Mouse (Mus musculus) midbrain, embryonic 12.5 days (tissue): ENCODE measurements around the gene Dlk1. TPM values are rescaled to one million over a fixed set of nuclear protein-coding genes. Genes with fewer than 3 reads are reported as not detected.

Source experiments
- ATAC-seq: fragments of 200-750 bp; cut with Nextera tagmentation; 2 replicates; pipeline ENCODE4 v1.8.0; 2017; ENCODE audit warnings: low read depth, moderate TSS enrichment, moderate library complexity; ENCODE audit not compliant: low FRiP score
- H3K27ac ChIP-seq: fragments of 300-500 bp; sonication (generic); replicated peaks from 2 replicates; pipeline ENCODE4 v1.5.1; 2016; ENCODE audit warnings: mild to moderate bottlenecking
- H3K27me3 ChIP-seq: fragments of 300-500 bp; sonication (generic); 2 replicates; pipeline ENCODE4 v1.6.1; 2016; ENCODE audit warnings: mild to moderate bottlenecking
- H3K36me3 ChIP-seq: fragments of 300-500 bp; sonication (generic); 2 replicates; pipeline ENCODE4 v1.6.1; 2016
- H3K4me1 ChIP-seq: fragments of 300-500 bp; sonication (generic); 2 replicates; pipeline ENCODE4 v1.6.1; 2016
- H3K4me2 ChIP-seq: fragments of 300-500 bp; sonication (generic); replicated peaks from 2 replicates; pipeline ENCODE4 v1.6.1; 2016; ENCODE audit warnings: mild to moderate bottlenecking, moderate library complexity
- H3K4me3 ChIP-seq: fragments of 300-500 bp; sonication (generic); 2 replicates; pipeline ENCODE4 v1.5.1; 2016; ENCODE audit warnings: mild to moderate bottlenecking
- H3K9ac ChIP-seq: fragments of 300-500 bp; sonication (generic); replicated peaks from 2 replicates; pipeline ENCODE4 v1.6.1; 2016; ENCODE audit warnings: mild to moderate bottlenecking, moderate library complexity
- H3K9me3 ChIP-seq: fragments of 300-500 bp; sonication (generic); 2 replicates; pipeline ENCODE4 v1.6.1; 2016; ENCODE audit warnings: mild to moderate bottlenecking
- WGBS: fragments of 180-500 bp; shearing (Covaris S2); methylation state at CpG from one replicate; pipeline ENCODE4 v1.1.7; 2016; 5-methylcytosine and 5-hydroxymethylcytosine counted together
- polyA plus RNA-seq: library from polyadenylated mRNA; unstranded; fragments of >200 nt; fragmentation: Nextera tagmentation; extraction: Ambion mirVana; gene quantifications from 2 replicates; pipeline ENCODE4 v1.2.1, GENCODE M21; 2016

Dlk1 gene
- polyA plus RNA-seq, 1 experiment from 2014 or later = 87.5 TPM

DNA sequence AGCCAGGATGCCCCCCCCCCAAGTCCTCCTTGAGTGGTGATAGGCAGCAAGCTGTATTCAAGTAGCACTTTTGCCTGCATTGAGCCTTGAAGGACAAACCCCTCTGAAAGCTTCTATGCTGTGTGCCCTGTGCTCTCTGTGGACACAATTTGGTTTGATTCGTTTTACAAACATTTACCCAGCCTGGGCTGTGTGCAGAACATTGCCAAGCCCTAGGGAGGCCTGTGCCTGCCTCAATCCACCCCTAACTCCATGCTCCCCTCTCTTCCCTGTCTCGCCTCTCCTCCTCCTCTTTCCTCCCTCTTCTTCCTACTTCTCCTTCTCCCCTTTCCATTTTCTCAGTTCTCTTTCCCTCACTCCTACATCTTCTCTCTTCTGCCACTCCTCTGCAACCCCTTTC is 29.5 kb upstream of the Dlk1 start:
- Histone ChIP-seq H3K4me2 (no peak overlapping the region), H3K4me1 (peaks cover 11% of the 10 kb centered on the region), H3K4me3 (no peak overlapping the region), H3K9me3 (no peaks in the 10 kb centered on the region), H3K27ac (no peak overlapping the region), H3K9ac (no peak overlapping the region), H3K36me3 (no peaks in the 10 kb centered on the region), H3K27me3 (peaks cover 43% of the 10 kb centered on the region)
- WGBS = 33% methylated on average over 2 of the region's 2 CpGs
- no peak for ATAC-seq

DNA sequence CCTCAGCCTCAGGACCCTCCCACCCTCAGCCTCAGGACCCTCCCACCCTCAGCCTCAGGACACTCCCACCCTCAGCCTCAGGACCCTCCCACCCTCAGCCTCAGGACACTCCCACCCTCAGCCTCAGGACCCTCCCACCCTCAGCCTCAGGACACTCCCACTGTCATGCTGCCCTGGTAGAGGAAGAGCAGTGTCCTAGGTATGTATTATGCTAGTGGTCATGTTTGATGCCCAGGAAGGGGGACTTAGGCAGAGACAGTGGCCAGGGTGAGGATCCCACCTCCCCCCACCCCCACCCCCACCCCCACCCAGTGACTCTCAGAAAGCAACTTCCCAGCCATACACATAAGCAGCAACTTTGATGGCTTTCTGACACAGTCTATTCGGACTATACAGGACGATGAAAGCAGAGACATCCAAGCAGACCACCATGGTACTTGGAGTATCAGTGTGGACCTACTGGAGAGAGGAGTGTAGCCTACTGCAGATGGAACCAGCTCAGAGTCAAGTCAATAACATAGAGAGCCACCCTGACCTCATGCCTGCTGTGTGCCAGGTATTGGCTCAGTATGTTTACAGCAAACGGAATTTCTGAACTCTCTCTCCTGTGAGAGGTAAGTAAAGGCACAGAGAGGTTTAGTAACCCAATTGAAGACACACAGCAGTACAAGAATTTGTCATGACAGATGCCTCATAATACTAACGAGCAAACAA is 28.8 kb upstream of the Dlk1 start:
- Histone ChIP-seq H3K27ac (no peak overlapping the region), H3K36me3 (no peaks in the 10 kb centered on the region), H3K4me2 (no peak overlapping the region), H3K9ac (no peak overlapping the region), H3K4me1 (peaks cover 9% of the 10 kb centered on the region), H3K9me3 (no peaks in the 10 kb centered on the region), H3K27me3 (peaks cover 46% of the 10 kb centered on the region), H3K4me3 (no peak overlapping the region)
- 72% methylated on average over 4 of the region's 4 CpGs for WGBS
- no peak for ATAC-seq

DNA sequence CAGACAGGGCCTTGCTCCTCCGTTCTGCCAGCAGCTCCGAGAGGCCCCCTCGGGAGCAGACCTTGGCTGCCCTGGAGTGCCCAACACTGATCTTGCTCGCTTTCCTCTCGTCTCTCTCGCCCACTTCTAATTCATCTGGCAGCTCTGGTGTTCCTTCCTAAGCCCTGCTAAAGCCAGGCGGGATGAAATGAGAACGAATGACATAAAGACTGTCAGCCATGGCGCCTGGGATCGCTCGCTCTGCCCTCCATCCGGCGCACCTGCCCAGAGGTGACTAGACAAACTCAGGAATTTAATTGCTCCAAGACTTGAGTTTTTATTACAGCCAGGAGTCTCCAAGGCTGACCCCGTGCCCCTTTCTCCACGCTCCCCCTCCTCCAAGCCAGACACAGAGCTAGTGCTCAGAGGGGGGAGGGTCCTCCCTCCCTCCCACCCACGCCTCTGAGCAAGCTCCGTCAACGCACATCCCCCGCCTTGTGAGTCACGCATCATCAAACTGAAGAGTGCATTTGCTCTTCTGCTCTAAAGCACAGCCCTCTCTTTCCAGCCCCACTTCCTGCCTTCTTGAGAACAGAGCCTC is 27.8 kb upstream of the Dlk1 start:
- H3K36me3 ChIP-seq = no peaks in the 10 kb centered on the region
- peaks cover 9% of the 10 kb centered on the region for H3K4me1 ChIP-seq
- no peaks in the 10 kb centered on the region for H3K9me3 ChIP-seq
- H3K27me3 ChIP-seq = peaks cover 46% of the 10 kb centered on the region
- ATAC-seq = no peak
- H3K9ac ChIP-seq = no peak overlapping the region; the same call in 1 of the 2 replicates
- WGBS = 19% methylated on average over 20 of the region's 20 CpGs
- peak overlapping the region; percentile 19; the same call in 1 of the 2 replicates for H3K4me2 ChIP-seq
- H3K27ac ChIP-seq = no peak overlapping the region
- no peak overlapping the region for H3K4me3 ChIP-seq

DNA sequence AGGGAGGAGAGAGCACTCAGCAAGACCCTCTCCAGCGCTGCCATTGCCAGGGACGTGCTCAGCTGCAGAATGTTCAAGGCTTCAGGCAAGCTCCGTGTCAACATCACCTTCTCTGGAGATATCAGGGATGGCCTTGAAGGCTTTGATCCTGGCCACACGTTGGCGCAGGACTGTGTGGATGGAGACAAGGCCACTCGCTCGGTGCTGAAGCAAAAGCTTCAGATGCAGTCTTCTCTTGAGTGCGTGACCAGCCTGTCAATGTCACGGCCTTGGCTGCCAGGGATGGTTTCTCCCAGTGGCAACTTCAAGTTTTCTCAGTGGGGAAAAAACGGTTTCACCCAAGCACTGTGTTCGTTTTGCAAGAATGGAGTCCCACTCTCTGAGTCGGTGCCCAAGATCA is 26.6 kb upstream of the Dlk1 start:
- Histone ChIP-seq H3K4me1 (peaks cover 9% of the 10 kb centered on the region), H3K9me3 (no peaks in the 10 kb centered on the region), H3K36me3 (no peaks in the 10 kb centered on the region), H3K4me3 (no peak overlapping the region), H3K27ac (no peak overlapping the region), H3K4me2 (no peak overlapping the region), H3K27me3 (peaks cover 43% of the 10 kb centered on the region), H3K9ac (no peak overlapping the region)
- WGBS = 86% methylated on average over 12 of the region's 12 CpGs
- no peak for ATAC-seq

DNA sequence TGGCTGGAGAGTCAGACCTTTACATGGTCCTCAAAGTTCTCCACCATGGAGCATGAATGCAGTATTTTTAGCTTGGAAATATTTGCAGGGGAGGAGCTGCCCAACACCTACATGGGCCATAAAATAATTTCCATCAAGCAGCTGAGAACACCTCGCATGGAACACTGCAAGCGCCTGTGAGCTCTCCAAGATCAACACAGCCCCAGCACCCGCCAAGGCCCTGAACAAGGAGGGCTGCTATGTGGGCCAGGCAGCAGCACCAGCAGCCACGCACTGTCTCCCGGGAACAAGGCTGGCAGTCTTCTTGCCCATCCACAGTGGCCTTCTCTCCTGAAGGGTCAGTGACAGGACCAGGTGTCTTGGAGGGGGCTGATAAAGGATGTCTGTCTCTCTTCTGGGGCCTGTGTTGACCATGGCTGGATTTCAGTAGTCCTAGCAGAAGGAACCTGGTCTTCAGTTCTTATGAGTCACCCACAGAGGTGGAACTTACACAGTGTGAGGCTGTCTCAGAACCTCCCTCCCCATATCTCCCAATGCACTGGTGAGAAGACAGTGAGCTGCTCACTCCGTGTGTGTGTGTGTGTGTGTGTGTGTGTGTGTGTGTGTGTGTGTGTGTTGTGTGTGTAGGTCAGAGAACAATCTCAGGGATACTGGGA is 20.0 kb upstream of the Dlk1 start:
- 79% methylated on average over 6 of the region's 6 CpGs for WGBS
- Histone ChIP-seq H3K9me3 (no peaks in the 10 kb centered on the region), H3K4me1 (peaks cover 17% of the 10 kb centered on the region), H3K9ac (no peak overlapping the region), H3K4me2 (no peak overlapping the region), H3K36me3 (no peaks in the 10 kb centered on the region), H3K27me3 (peaks cover 37% of the 10 kb centered on the region), H3K27ac (no peak overlapping the region), H3K4me3 (no peak overlapping the region)
- ATAC-seq = no peak

DNA sequence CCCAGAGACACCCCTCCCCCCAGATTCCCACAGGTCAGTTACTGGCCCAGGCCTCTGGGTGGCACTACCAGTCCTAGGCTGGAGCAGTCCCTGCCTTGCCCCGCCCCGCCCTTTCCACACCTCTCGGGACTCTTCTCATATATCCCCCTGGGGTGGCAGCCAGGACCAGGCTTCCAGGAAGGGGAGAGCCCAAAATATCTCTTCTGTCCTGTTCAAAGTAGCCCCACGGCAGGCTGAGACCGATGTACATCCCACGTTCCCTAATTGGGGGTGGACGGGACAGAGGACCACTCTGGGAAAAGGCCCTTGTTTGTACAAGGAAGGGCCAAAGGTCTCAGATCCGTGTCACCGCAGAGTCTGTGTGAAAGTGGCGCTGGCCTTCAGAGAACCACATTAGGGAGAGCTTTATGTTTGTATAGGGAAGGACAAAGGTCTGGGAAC is 16.2 kb upstream of the Dlk1 start:
- Histone ChIP-seq H3K27me3 (peaks cover 68% of the 10 kb centered on the region), H3K27ac (no peak overlapping the region), H3K9me3 (no peaks in the 10 kb centered on the region), H3K9ac (no peak overlapping the region), H3K4me3 (no peak overlapping the region), H3K36me3 (no peaks in the 10 kb centered on the region), H3K4me1 (peaks cover 46% of the 10 kb centered on the region), H3K4me2 (no peak overlapping the region)
- WGBS = 9% methylated on average over 10 of the region's 10 CpGs
- ATAC-seq = peak; percentile 25; the same call in 1 of the 2 replicates

DNA sequence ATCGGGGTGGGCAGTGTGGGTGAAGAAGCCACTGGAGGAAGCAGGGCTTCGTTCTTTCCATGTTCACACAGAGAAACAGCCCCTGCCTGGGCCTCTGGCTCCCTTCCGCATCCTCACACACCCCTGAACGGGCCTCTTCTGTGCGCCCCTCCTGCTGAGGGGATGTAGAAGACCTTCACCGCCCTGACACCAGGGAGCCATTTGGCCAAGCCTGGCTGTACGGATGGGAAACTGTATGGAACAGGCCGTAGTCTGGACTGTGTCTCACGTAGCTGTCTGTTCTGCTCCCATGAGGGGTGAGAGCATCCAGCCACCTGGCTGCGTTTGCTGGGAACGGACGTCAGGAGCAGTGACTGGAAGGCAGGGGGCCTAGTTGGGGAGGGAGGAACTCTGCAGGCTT is 15.8 kb upstream of the Dlk1 start:
- Histone ChIP-seq H3K27me3 (peaks cover 72% of the 10 kb centered on the region), H3K9me3 (no peaks in the 10 kb centered on the region), H3K4me3 (no peak overlapping the region), H3K4me1 (peaks cover 50% of the 10 kb centered on the region), H3K4me2 (no peak overlapping the region), H3K36me3 (no peaks in the 10 kb centered on the region), H3K9ac (no peak overlapping the region), H3K27ac (no peak overlapping the region)
- WGBS = 24% methylated on average over 12 of the region's 12 CpGs
- 0 out of 2 replicates have a peak, but pooled peaks have one; percentile 5 for ATAC-seq

DNA sequence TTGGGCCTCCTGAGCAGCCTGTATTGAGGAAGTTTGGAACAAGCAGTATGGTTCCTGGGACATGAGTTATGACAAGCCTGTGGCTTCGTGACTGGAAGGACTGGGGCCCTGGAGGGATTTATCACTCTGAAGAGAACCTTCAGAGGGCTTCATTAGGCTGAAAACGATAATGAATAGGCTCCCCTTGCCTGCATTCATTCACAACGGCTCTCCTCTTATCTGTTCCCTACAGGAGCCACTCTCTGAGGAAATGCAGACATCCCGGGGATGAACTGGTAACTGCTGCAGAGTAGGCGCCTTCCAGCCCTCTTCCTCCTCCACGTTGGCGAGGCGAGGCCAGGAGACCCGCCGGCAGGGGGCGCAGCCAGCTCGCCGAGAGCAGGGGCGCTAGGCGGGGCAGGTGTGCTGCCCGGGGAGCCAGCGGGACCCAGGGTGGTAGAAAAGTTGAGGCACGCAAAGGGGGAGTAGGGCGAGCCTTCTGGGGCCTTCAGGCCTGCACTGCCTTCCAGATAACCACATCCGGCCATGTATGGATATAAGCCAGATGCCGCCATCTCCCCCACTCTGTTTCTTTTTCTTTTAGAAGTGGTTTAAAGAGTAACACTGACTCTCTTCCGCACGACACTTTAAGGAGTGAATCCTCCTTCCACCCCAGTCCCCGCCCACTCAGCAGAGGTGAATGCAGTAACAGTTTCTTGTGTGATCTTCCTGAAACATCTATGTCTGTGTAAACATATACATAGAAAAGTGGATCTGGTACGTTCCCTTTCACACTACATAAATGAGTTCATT is 14.9 kb upstream of the Dlk1 start:
- Histone ChIP-seq H3K9me3 (no peaks in the 10 kb centered on the region), H3K4me1 (peaks cover 57% of the 10 kb centered on the region), H3K4me2 (peak overlapping the region; percentile 10; the same call in 1 of the 2 replicates), H3K36me3 (no peaks in the 10 kb centered on the region), H3K4me3 (no peak overlapping the region), H3K27me3 (peaks cover 81% of the 10 kb centered on the region), H3K27ac (no peak overlapping the region), H3K9ac (no peak overlapping the region)
- 10% methylated on average over 25 of the region's 25 CpGs for WGBS
- peak; percentile 45; the same call in 1 of the 2 replicates for ATAC-seq

DNA sequence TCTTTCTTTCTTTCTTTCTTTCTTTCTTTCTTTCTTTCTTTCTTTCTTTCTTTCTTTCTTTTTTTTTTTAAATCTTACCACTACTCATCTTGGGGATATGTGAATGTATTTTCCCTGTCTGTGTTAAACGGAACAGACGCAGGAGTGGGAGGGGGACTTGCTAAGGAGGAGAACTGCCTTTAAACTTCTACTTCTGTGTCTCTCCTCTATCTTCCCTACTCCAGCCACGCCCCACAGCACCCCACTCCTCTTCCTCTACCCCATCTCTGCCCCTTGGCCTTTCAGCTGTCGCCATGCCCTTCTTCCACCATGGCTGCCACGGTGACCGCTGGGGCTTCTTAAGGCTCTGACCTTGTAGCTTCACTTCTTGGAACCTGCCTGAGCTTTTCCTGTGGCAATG is 14.2 kb upstream of the Dlk1 start:
- Histone ChIP-seq H3K36me3 (no peaks in the 10 kb centered on the region), H3K9ac (no peak overlapping the region), H3K4me2 (no peak overlapping the region), H3K9me3 (no peaks in the 10 kb centered on the region), H3K4me3 (no peak overlapping the region), H3K27me3 (peaks cover 88% of the 10 kb centered on the region), H3K4me1 (peaks cover 57% of the 10 kb centered on the region), H3K27ac (no peak overlapping the region)
- ATAC-seq = no peak
- WGBS = 75% methylated on average over 6 of the region's 6 CpGs

DNA sequence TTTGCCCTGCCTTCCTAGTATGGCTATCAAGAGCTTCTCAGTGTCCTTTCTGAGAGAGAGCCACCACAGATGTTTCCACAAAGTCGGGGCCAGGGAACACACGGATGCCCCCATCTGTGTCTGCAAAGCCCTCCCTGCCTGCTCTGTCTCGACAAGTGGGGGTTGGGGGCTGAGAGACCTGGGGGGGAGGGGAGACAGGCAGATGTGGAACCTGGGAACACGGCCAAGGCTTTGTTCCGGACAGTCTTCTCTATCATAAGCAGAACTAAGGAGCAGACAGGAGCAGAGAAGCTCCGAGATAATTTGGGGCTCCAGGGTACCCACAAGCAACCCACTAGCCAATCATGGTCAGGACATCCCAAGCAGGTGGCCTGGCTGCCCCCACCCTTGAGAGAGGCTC is 12.6 kb upstream of the Dlk1 start:
- no peaks in the 10 kb centered on the region for H3K9me3 ChIP-seq
- no peak overlapping the region for H3K4me3 ChIP-seq
- H3K4me2 ChIP-seq = no peak overlapping the region
- peaks cover 70% of the 10 kb centered on the region for H3K4me1 ChIP-seq
- H3K36me3 ChIP-seq = no peaks in the 10 kb centered on the region
- H3K9ac ChIP-seq = no peak overlapping the region
- peaks cover 92% of the 10 kb centered on the region for H3K27me3 ChIP-seq
- no peak overlapping the region for H3K27ac ChIP-seq
- WGBS = 72% methylated on average over 6 of the region's 6 CpGs
- ATAC-seq = no peak

DNA sequence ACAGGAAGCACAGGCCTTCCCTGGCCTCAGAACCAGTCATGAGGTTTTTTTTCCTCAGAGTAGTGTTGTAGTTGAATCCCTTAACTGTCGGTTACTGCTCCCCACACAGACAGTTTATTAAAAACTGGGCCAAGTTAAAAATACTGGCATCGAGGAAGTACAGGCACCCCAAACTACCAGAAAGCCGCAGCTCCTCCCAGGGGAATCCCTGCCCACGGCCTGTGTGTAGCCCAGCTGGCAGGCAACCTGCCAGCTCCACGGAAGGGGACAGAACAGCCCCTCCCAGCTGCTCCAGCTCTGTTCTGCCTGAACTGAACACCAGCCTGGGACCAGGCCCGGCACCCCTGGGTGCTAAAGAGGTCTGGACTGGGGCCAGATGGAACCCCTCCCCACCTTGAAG is 11.3 kb upstream of the Dlk1 start:
- H3K9ac ChIP-seq = no peak overlapping the region
- WGBS = 62% methylated on average over 6 of the region's 6 CpGs

DNA sequence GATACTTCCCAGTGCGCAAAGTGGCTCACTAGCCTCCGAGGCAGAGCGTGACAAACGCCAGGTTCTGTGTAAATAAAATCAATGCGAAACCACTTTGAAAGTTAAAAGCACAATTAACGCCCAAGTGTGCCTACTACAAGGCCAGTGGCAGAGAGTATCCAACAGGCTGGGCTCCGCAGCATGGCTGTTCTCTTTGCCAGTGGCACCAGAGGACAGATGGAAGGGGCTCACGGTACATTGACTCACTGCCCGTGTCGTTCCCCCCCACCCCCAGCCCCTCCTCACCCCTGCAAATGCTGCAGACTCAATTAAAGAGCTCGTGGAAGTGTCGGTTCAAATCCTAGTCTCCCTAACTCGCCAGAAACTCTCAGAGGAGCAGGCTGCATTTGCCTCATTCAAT is 10.5 kb upstream of the Dlk1 start:
- Histone ChIP-seq H3K36me3 (no peaks in the 10 kb centered on the region), H3K9me3 (no peaks in the 10 kb centered on the region), H3K4me2 (no peak overlapping the region), H3K9ac (no peak overlapping the region), H3K4me3 (no peak overlapping the region), H3K27me3 (peaks cover 90% of the 10 kb centered on the region), H3K27ac (no peak overlapping the region), H3K4me1 (peaks cover 79% of the 10 kb centered on the region)
- WGBS = 65% methylated on average over 13 of the region's 13 CpGs
- ATAC-seq = no peak

More for the DNA sequence above, 11.3 kb upstream of the Dlk1 start:
- Histone ChIP-seq H3K4me3 (no peak overlapping the region), H3K9me3 (no peaks in the 10 kb centered on the region), H3K27me3 (peaks cover 90% of the 10 kb centered on the region), H3K36me3 (no peaks in the 10 kb centered on the region), H3K4me1 (peaks cover 79% of the 10 kb centered on the region), H3K4me2 (no peak overlapping the region), H3K27ac (no peak overlapping the region)
- no peak for ATAC-seq
